Mouse (Mus musculus) bone marrow macrophage, adult 2 months (primary cell): Measurements from ENCODE around the gene Ap2b1. TPM values are rescaled to one million over a fixed set of nuclear protein-coding genes. Genes with fewer than 3 reads are reported as not detected.

Source experiments
- H3K27ac ChIP-seq: 2 replicates; pipeline ENCODE4 v1.5.1; 2012; ENCODE audit warnings: low read depth, low read length; ENCODE audit not compliant: insufficient read depth
- H3K4me1 ChIP-seq: 2 replicates; pipeline ENCODE4 v1.6.1; 2012; ENCODE audit warnings: low read length; ENCODE audit not compliant: control insufficient read depth, insufficient read depth
- H3K4me3 ChIP-seq: 2 replicates; pipeline ENCODE4 v1.5.1; 2012; ENCODE audit warnings: mild to moderate bottlenecking, low read length, moderate library complexity; ENCODE audit not compliant: insufficient read depth
- CTCF ChIP-seq: IDR thresholded peaks from 2 replicates; pipeline ENCODE4 v1.5.1; 2012; ENCODE audit warnings: low read depth, mild to moderate bottlenecking, low read length, moderate library complexity
- POLR2A ChIP-seq: IDR thresholded peaks from 2 replicates; pipeline ENCODE4 v1.6.1; 2012; ENCODE audit warnings: mild to moderate bottlenecking, low read depth, low read length, borderline replicate concordance
- polyA plus RNA-seq: library from polyadenylated mRNA; stranded (reverse); fragments of >200 nt; gene quantifications from 2 replicates; pipeline ENCODE4 v1.2.4, GENCODE M21; 2012; ENCODE audit not compliant: missing spikeins, insufficient read depth, insufficient read length

Gene Ap2b1
- polyA plus RNA-seq, 1 experiment: 69.7 TPM

- Histone ChIP-seq H3K27ac (no peak overlapping the region), H3K4me1 (peaks cover 4% of the 10 kb centered on the region), H3K4me3 (no peak overlapping the region)
- TF ChIP-seq CTCF: no peak
- TF ChIP-seq POLR2A: no peak
These were observed 84.7 kb downstream of the Ap2b1 start for GRCm38 (mm10) chr11:83383532-83383887.

DNA sequence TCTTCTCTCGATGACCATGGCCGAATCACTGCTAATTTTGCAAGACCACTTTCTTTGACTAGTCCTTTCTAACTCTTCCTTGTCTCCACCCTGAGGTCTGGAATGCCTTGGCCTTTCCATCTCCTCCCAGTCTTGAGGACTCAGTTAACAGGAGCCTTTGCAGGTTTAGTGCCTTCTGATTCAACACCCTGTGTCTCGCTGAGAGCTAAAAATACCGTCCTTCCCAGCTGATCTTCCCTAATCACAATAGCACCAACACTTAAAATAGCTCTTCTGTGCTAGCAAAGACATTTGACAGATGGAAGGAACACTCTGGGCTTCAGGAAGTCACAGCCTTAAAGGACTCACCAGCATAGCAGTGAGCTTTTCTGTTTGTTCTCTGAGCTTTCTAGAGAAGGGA is 94.2 kb downstream of the Ap2b1 start:
- no peak overlapping the region for H3K27ac ChIP-seq
- H3K4me1 ChIP-seq: no peaks in the 10 kb centered on the region
- no peak overlapping the region for H3K4me3 ChIP-seq
- TF ChIP-seq CTCF: no peak
- TF ChIP-seq POLR2A: no peak

DNA sequence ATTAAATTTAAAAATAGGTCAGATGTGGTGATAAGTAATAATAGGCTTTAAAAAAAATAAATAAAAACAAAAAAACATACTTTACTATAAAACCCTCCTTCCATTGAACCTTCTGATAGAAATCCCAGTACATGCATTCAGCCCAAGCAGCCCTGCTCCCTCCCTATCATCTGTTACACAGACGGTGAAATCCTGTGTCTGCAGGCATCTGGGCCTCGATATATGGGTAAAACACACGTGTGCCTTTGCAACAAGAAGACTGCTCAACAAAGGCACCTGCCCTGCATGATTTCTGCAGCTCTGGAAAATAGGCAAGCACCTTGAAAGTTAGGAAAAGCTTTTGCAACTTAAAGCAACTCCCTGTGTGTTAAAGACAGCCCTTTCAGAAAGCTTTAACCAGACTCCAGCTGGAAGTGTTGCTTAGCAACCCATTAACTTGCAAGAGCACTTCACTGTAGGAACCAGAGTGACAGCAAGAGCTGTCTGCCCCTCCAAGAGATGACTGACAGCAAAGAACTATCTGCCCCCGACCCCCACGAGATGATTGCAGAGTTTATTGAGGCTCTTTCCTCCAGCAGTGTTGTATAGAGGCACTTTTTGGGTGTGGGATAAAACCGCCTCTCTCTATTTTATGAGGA is 96.1 kb downstream of the Ap2b1 start:
- H3K4me3 ChIP-seq: no peak overlapping the region
- peaks cover 3% of the 10 kb centered on the region for H3K4me1 ChIP-seq
- H3K27ac ChIP-seq: no peak overlapping the region
- TF ChIP-seq CTCF: no peak
- TF ChIP-seq POLR2A: no peak

DNA sequence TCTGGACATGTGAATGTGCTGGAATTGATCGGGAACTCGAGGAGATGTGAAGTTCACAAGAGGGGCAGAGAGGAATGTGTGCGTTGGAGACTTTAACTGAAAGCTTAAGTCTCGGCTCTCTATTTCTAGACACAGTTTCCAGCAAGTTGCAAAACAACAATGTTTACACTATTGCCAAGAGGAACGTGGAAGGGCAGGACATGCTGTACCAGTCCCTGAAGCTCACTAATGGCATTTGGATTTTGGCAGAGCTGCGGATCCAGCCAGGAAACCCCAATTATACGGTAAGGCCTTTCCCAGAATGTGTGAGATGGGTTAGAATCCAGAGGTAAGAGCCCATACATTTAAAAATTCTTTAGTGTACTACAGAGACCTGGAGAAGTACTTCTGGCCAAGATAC is 98.8 kb downstream of the Ap2b1 start:
- no peak for TF ChIP-seq POLR2A

DNA sequence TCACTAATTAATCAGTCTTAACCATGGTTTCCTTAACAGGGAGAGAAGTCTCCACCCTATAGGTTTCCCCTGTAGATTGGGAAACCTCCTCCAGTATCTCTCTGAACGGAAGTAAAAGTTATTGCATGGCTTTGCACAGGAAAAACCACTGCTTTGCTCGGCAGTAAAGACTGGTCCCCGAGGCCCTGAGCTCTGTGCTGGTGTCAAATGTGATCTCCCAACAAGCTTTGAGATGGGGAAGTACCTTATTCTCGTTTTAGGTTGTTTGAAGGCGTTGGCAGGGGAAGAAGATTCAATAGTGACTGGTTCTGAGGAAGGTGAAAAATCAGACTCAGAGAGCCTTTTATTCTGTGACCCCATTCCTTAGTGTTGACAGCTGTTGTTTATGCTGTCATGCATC is 99.9 kb downstream of the Ap2b1 start:
- Histone ChIP-seq H3K27ac (no peak overlapping the region), H3K4me1 (peaks cover 4% of the 10 kb centered on the region), H3K4me3 (no peak overlapping the region)
- TF ChIP-seq CTCF: no peak
- TF ChIP-seq POLR2A: no peak

More for the DNA sequence above, 98.8 kb downstream of the Ap2b1 start:
- H3K4me1 ChIP-seq: peaks cover 3% of the 10 kb centered on the region
- no peak overlapping the region for H3K4me3 ChIP-seq
- no peak overlapping the region for H3K27ac ChIP-seq

DNA sequence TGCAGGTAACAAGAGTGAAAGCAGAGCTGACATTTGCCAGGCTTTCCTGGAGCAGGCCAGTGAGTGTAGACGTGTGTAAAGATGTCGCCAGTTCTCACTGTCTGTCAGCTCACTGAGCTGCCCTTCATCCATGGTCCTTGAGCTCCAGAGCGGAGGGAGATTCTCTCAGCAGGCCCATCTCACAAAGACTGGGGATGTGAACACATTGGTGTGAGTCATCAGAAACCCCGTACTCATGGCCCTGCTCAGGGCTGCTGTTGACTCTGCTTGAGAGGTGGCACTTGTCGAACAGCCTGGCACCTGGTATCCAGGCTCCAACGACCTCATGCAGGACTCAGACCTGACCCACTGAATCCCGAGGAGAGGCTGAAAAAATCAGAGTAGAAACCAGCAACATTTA is 105.0 kb downstream of the Ap2b1 start:
- no peak for TF ChIP-seq POLR2A
- no peak for TF ChIP-seq CTCF
- Histone ChIP-seq H3K27ac (no peak overlapping the region), H3K4me3 (no peak overlapping the region), H3K4me1 (peaks cover 5% of the 10 kb centered on the region; the same call in 1 of the 2 replicates)

GRCm38 (mm10) chr11:83406391-83406790 is 107.6 kb downstream of the Ap2b1 start:
- Histone ChIP-seq H3K4me3 (no peak overlapping the region), H3K4me1 (0 out of 2 replicates have a peak, but pooled peaks cover 2% of the 10 kb centered on the region), H3K27ac (no peak overlapping the region)
- no peak for TF ChIP-seq POLR2A
- no peak for TF ChIP-seq CTCF

DNA sequence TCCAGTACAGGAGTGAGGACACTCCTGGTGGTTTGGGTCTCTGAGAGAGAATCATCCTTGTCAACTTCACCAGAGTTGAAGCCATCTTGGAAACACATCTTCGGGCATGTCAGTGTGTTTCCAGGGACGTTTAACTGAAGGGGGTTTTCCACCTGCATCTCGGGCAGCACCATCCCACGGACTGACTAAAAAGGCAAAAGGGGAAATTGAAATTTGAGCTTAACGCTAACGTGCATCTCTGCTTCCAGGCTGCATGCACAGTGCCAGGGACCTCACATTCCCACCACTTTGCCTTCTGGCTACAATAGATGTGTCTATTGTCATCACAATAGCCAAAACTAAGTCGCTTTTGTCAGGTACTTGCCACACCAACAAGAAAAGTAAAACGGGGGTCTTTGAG is 109.4 kb downstream of the Ap2b1 start:
- H3K4me1 ChIP-seq: 0 out of 2 replicates have a peak, but pooled peaks cover 2% of the 10 kb centered on the region

GRCm38 (mm10) chr11:83409087-83409754 is 110.4 kb downstream of the Ap2b1 start, which contains the start of gene Rasl10b:
Gene Rasl10b (plus strand): TSS chr11:83409137.
- TF ChIP-seq CTCF (no peak), POLR2A (no peak)
- no peak within 1 kb of the TSS for H3K27ac ChIP-seq
- H3K4me3 ChIP-seq: peak within 1 kb of the TSS; percentile 30
- H3K4me1 ChIP-seq: no peaks in the 10 kb centered on the region

More for the DNA sequence above, 109.4 kb downstream of the Ap2b1 start:
- Histone ChIP-seq H3K4me3 (no peak overlapping the region), H3K27ac (no peak overlapping the region)
- TF ChIP-seq POLR2A: no peak
- TF ChIP-seq CTCF: no peak

- H3K4me3 ChIP-seq: peak overlapping the region; percentile 30
- TF ChIP-seq POLR2A: no peak
- no peak overlapping the region for H3K27ac ChIP-seq
- no peaks in the 10 kb centered on the region for H3K4me1 ChIP-seq
These were observed 111.0 kb downstream of the Ap2b1 start for GRCm38 (mm10) chr11:83409792-83410291.
